Mouse (Mus musculus) spleen, postnatal 4 days (tissue): ENCODE data around the gene Frmd7.

ENCODE experiments used
- DNase-seq, 2 experiments: peaks; one replicate each; pipeline ENCODE4 v3.0.0; 2022; ENCODE audit warnings: low spot score in 2 of 2

Gene Frmd7

DNA sequence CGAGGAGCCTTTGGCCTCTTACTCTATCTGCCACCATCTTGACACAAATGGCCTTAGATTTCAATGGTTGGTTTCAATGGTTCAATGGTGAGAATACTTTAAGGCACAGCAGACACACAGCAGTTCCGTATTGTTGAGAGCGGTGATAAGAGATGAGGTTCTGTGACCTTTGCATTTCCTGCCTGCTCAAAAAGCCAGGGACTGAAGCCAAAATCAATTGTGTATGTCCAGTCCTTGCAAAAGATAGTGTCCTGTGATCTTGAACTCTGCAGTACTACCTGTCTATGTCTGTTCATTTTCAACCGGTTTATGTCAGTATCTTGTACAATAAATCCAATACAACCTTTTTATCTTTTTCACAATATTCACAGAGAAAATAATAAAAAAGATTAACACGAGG lies 77.8 kb downstream of the Frmd7 start:
- DNase-seq: no peak

DNA sequence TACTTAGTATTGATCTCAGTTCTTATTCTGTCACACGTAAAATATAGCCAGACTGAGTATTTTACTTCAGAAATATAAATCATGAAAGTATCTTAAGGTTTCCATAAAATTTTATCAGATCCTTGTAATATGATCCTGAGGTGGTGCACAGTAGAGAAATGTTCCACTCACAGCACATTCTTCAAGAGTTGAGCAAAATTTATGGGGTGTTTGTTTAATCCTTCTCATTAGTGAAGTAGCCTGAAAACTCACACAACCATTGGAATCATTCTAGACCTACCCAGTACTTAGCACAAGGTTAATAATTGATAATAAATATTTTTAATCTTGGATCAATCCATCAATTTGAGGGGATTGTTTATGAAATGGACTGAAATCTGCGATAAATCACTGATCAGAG lies 78.7 kb downstream of the Frmd7 start:
- DNase-seq: no peak

- DNase-seq: no peak
Observed at GRCm38 (mm10) chrX:50850428-50851184, 91.9 kb downstream of the Frmd7 start.
